Mouse (Mus musculus) embryonic facial prominence, embryonic 11.5 days (tissue): ENCODE results near the gene Tspear. TPM values are rescaled to one million over a fixed set of nuclear protein-coding genes. Genes with fewer than 3 reads are reported as not detected.
"Not testable (repeated sequence)": the region's sequence is repeated elsewhere in the genome, so short reads cannot be mapped to it uniquely, and the experiment has no call there.

Experiments
- ATAC-seq: fragments of 200-750 bp; cut with Nextera tagmentation; replicated peaks from 2 replicates; pipeline ENCODE4 v1.8.0; 2017; ENCODE audit warnings: low read depth; ENCODE audit not compliant: insufficient number of reproducible peaks, low FRiP score, low TSS enrichment
- DNase-seq: peaks from one replicate; pipeline ENCODE4 v3.0.0-alpha.2; 2015; ENCODE audit warnings: low spot score
- H3K27ac ChIP-seq: fragments of 300-500 bp; sonication (generic); replicated peaks from 2 replicates; pipeline ENCODE4 v1.5.1; 2014; ENCODE audit warnings: mild to moderate bottlenecking, low read depth, low read length, control low read depth
- H3K27me3 ChIP-seq: fragments of 300-500 bp; sonication (generic); 2 replicates; pipeline ENCODE4 v1.6.1; 2014; ENCODE audit warnings: mild to moderate bottlenecking, low read length, moderate library complexity, mixed read lengths; ENCODE audit not compliant: control insufficient read depth, insufficient read depth
- H3K36me3 ChIP-seq: fragments of 300-500 bp; sonication (generic); replicated peaks from 2 replicates; pipeline ENCODE4 v1.6.1; 2014; ENCODE audit warnings: low read depth, mild to moderate bottlenecking, low read length, moderate library complexity, mixed read lengths; ENCODE audit not compliant: control insufficient read depth, insufficient read depth
- H3K4me1 ChIP-seq: fragments of 300-500 bp; sonication (generic); 2 replicates; pipeline ENCODE4 v1.6.1; 2014; ENCODE audit warnings: low read length, mixed read lengths; ENCODE audit not compliant: control insufficient read depth, insufficient read depth
- H3K4me2 ChIP-seq: fragments of 300-500 bp; sonication (generic); 2 replicates; pipeline ENCODE4 v1.6.1; 2014; ENCODE audit warnings: low read depth, mild to moderate bottlenecking, control low read depth, low read length, moderate library complexity
- H3K4me3 ChIP-seq: fragments of 300-500 bp; sonication (generic); 2 replicates; pipeline ENCODE4 v1.5.1; 2014; ENCODE audit warnings: low read depth, low read length, control low read depth
- H3K9ac ChIP-seq: fragments of 300-500 bp; sonication (generic); replicated peaks from 2 replicates; pipeline ENCODE4 v1.6.1; 2014; ENCODE audit warnings: mild to moderate bottlenecking, control low read depth, low read length
- H3K9me3 ChIP-seq: fragments of 300-500 bp; sonication (generic); replicated peaks from 2 replicates; pipeline ENCODE4 v1.6.1; 2016; ENCODE audit warnings: mild to moderate bottlenecking, low read length, inconsistent platforms, mixed read lengths; ENCODE audit not compliant: control insufficient read depth
- WGBS: fragments of 180-500 bp; shearing (Covaris S2); extraction: QIAGEN DNeasy Blood & Tissue Kit; methylation state at CpG from one replicate; pipeline ENCODE4 v1.1.7; 2014; 5-methylcytosine and 5-hydroxymethylcytosine counted together
- polyA plus RNA-seq: library from polyadenylated mRNA; unstranded; fragments of >200 nt; fragmentation: Nextera tagmentation; extraction: Ambion mirVana; gene quantifications from 2 replicates; pipeline ENCODE4 v1.2.1, GENCODE M21; 2014

Gene Tspear
- polyA plus RNA-seq, 1 experiment from 2014 or later: 0.39 TPM

- ATAC-seq, H3K4me3 ChIP-seq, H3K27me3 ChIP-seq, H3K36me3 ChIP-seq, DNase-seq, H3K9ac ChIP-seq, H3K4me1 ChIP-seq, H3K9me3 ChIP-seq, H3K27ac ChIP-seq, H3K4me2 ChIP-seq: not testable (repeated sequence)
- 52% methylated on average over 4 of the region's 5 CpGs for WGBS
These were observed 55.7 kb downstream of the Tspear start, which contains the start of gene Gm18596 for GRCm38 (mm10) chr10:77741924-77742688. Gene Gm18596 (minus strand): TSS chr10:77742638.

- DNase-seq, H3K4me3 ChIP-seq, H3K4me1 ChIP-seq, H3K36me3 ChIP-seq, H3K27ac ChIP-seq, H3K9ac ChIP-seq, H3K27me3 ChIP-seq, H3K9me3 ChIP-seq, H3K4me2 ChIP-seq, ATAC-seq: not testable (repeated sequence)
- 82% methylated on average over 1 of the region's 1 CpGs for WGBS
These were observed 64.3 kb downstream of the Tspear start for GRCm38 (mm10) chr10:77750686-77751085.

GRCm38 (mm10) chr10:77751254-77751653 lies 64.9 kb downstream of the Tspear start, which contains the start of gene Gm9736:
Gene Gm9736 (minus strand): TSS chr10:77751354.
- WGBS: 67% methylated on average over 1 of the region's 1 CpGs
- H3K9ac ChIP-seq: not testable (repeated sequence)

GRCm38 (mm10) chr10:77752312-77752711 lies 65.9 kb downstream of the Tspear start:
- not testable (repeated sequence) for H3K36me3 ChIP-seq, DNase-seq, H3K9ac ChIP-seq, H3K9me3 ChIP-seq, ATAC-seq, H3K27ac ChIP-seq, H3K27me3 ChIP-seq, H3K4me1 ChIP-seq, H3K4me2 ChIP-seq, H3K4me3 ChIP-seq
- 67% methylated on average over 3 of the region's 3 CpGs for WGBS

More at GRCm38 (mm10) chr10:77751254-77751653, 64.9 kb downstream of the Tspear start, which contains the start of gene Gm9736:
- not testable (repeated sequence) for H3K4me1 ChIP-seq, ATAC-seq, H3K27ac ChIP-seq, H3K4me2 ChIP-seq, H3K27me3 ChIP-seq, DNase-seq, H3K36me3 ChIP-seq, H3K4me3 ChIP-seq, H3K9me3 ChIP-seq

- H3K9ac ChIP-seq: no peak overlapping the region
- H3K4me1 ChIP-seq: no peaks in the 10 kb centered on the region; the same call in 1 of the 2 replicates
- H3K4me3 ChIP-seq: no peak overlapping the region
- H3K36me3 ChIP-seq: no peaks in the 10 kb centered on the region
- DNase-seq: no peak
- H3K4me2 ChIP-seq: no peak overlapping the region
- ATAC-seq: no peak
- H3K27me3 ChIP-seq: no peaks in the 10 kb centered on the region
- no peaks in the 10 kb centered on the region for H3K9me3 ChIP-seq
- H3K27ac ChIP-seq: no peak overlapping the region
These were observed 67.1 kb downstream of the Tspear start for GRCm38 (mm10) chr10:77753448-77753847.

- not testable (repeated sequence) for H3K27ac ChIP-seq
These were observed 73.2 kb downstream of the Tspear start, which contains the start of gene Gm3233 for GRCm38 (mm10) chr10:77759582-77759981. Gene Gm3233 (minus strand): TSS chr10:77759682.

GRCm38 (mm10) chr10:77769727-77770126 lies 83.4 kb downstream of the Tspear start:
- DNase-seq: no peak
- no peak for ATAC-seq
- Histone ChIP-seq H3K4me3 (no peak overlapping the region), H3K36me3 (no peaks in the 10 kb centered on the region), H3K9ac (no peak overlapping the region), H3K4me2 (no peak overlapping the region), H3K4me1 (no peaks in the 10 kb centered on the region), H3K9me3 (no peaks in the 10 kb centered on the region), H3K27me3 (no peaks in the 10 kb centered on the region), H3K27ac (no peak overlapping the region)
- WGBS: 89% methylated on average over 1 of the region's 1 CpGs

More at GRCm38 (mm10) chr10:77759582-77759981, 73.2 kb downstream of the Tspear start, which contains the start of gene Gm3233:
- not testable (repeated sequence) for H3K4me3 ChIP-seq, H3K27me3 ChIP-seq, ATAC-seq, H3K4me2 ChIP-seq, DNase-seq, H3K36me3 ChIP-seq, H3K4me1 ChIP-seq, H3K9me3 ChIP-seq, H3K9ac ChIP-seq
- WGBS: no CpG with 5 or more reads among the region's 1 CpGs

- not testable (repeated sequence) for H3K9ac ChIP-seq, H3K36me3 ChIP-seq, H3K4me2 ChIP-seq, ATAC-seq, H3K4me1 ChIP-seq, H3K9me3 ChIP-seq, DNase-seq, H3K27me3 ChIP-seq, H3K27ac ChIP-seq, H3K4me3 ChIP-seq
- 71% methylated on average over 1 of the region's 1 CpGs for WGBS
These were observed 84.9 kb downstream of the Tspear start, which contains the start of gene Gm3238 for GRCm38 (mm10) chr10:77771225-77771624. Gene Gm3238 (minus strand): TSS chr10:77771325.
